Mouse (Mus musculus) hindbrain, embryonic 15.5 days (tissue): ENCODE measurements around the gene Trpc7. TPM values are rescaled to one million over a fixed set of nuclear protein-coding genes. Genes with fewer than 3 reads are reported as not detected.

Source experiments
- ATAC-seq: fragments of 200-750 bp; cut with Nextera tagmentation; 2 replicates; pipeline ENCODE4 v1.8.0; 2017; ENCODE audit warnings: low read depth, moderate number of reproducible peaks, moderate TSS enrichment; ENCODE audit not compliant: low FRiP score
- H3K27ac ChIP-seq: fragments of 300-500 bp; sonication (generic); replicated peaks from 2 replicates; pipeline ENCODE4 v1.5.1; 2015; ENCODE audit warnings: mild to moderate bottlenecking, inconsistent platforms
- H3K27me3 ChIP-seq: fragments of 300-500 bp; sonication (generic); 2 replicates; pipeline ENCODE4 v1.6.1; 2015; ENCODE audit warnings: control low read depth, inconsistent platforms
- H3K36me3 ChIP-seq: fragments of 300-500 bp; sonication (generic); 2 replicates; pipeline ENCODE4 v1.6.1; 2015; ENCODE audit warnings: control low read depth, inconsistent platforms
- H3K4me1 ChIP-seq: fragments of 300-500 bp; sonication (generic); replicated peaks from 2 replicates; pipeline ENCODE4 v1.6.1; 2015; ENCODE audit warnings: control low read depth, inconsistent platforms
- H3K4me2 ChIP-seq: fragments of 300-500 bp; sonication (generic); 2 replicates; pipeline ENCODE4 v1.6.1; 2015; ENCODE audit warnings: moderate library complexity, mild to moderate bottlenecking, inconsistent platforms
- H3K4me3 ChIP-seq: fragments of 300-500 bp; sonication (generic); 2 replicates; pipeline ENCODE4 v1.5.1; 2015; ENCODE audit warnings: mild to moderate bottlenecking, inconsistent platforms
- H3K9ac ChIP-seq: fragments of 300-500 bp; sonication (generic); 2 replicates; pipeline ENCODE4 v1.6.1; 2015; ENCODE audit warnings: inconsistent platforms
- H3K9me3 ChIP-seq: fragments of 300-500 bp; sonication (generic); 2 replicates; pipeline ENCODE4 v1.6.1; 2016; ENCODE audit warnings: control low read depth, inconsistent platforms
- WGBS: fragments of 180-500 bp; shearing (Covaris S2); methylation state at CpG from one replicate; pipeline ENCODE4 v1.1.7; 2015; 5-methylcytosine and 5-hydroxymethylcytosine counted together
- polyA plus RNA-seq: library from polyadenylated mRNA; unstranded; fragments of >200 nt; fragmentation: Nextera tagmentation; extraction: Ambion mirVana; gene quantifications from 2 replicates; pipeline ENCODE4 v1.2.1, GENCODE M21; 2015

Trpc7 gene
- polyA plus RNA-seq, 1 experiment from 2014 or later: 5.6 TPM

- 66% methylated on average over 6 of the region's 6 CpGs for WGBS
- ATAC-seq: no peak
- Histone ChIP-seq H3K4me3 (no peak overlapping the region), H3K4me1 (no peaks in the 10 kb centered on the region), H3K36me3 (peaks cover 21% of the 10 kb centered on the region), H3K9me3 (no peaks in the 10 kb centered on the region), H3K9ac (no peak overlapping the region), H3K4me2 (no peak overlapping the region), H3K27me3 (no peaks in the 10 kb centered on the region), H3K27ac (no peak overlapping the region)
Observed at GRCm38 (mm10) chr13:56742325-56742901, 153.4 kb downstream of the Trpc7 start.

GRCm38 (mm10) chr13:56741691-56742090, 154.1 kb downstream of the Trpc7 start:
- H3K9me3 ChIP-seq: no peaks in the 10 kb centered on the region
- H3K4me1 ChIP-seq: no peaks in the 10 kb centered on the region
- H3K4me2 ChIP-seq: no peak overlapping the region
- H3K9ac ChIP-seq: no peak overlapping the region
- H3K4me3 ChIP-seq: no peak overlapping the region
- H3K27ac ChIP-seq: no peak overlapping the region
- ATAC-seq: no peak
- H3K27me3 ChIP-seq: no peaks in the 10 kb centered on the region
- 94% methylated on average over 7 of the region's 7 CpGs for WGBS
- peaks cover 27% of the 10 kb centered on the region for H3K36me3 ChIP-seq

- 82% methylated on average over 6 of the region's 6 CpGs for WGBS
- Histone ChIP-seq H3K4me2 (no peak overlapping the region), H3K27me3 (no peaks in the 10 kb centered on the region), H3K27ac (no peak overlapping the region), H3K9ac (no peak overlapping the region), H3K4me3 (no peak overlapping the region), H3K4me1 (no peaks in the 10 kb centered on the region), H3K9me3 (no peaks in the 10 kb centered on the region), H3K36me3 (peaks cover 31% of the 10 kb centered on the region)
- no peak for ATAC-seq
Observed at GRCm38 (mm10) chr13:56740496-56740895, 155.3 kb downstream of the Trpc7 start.

- Histone ChIP-seq H3K9me3 (no peaks in the 10 kb centered on the region), H3K27me3 (no peaks in the 10 kb centered on the region), H3K36me3 (peaks cover 38% of the 10 kb centered on the region), H3K4me3 (no peak overlapping the region), H3K9ac (no peak overlapping the region), H3K4me1 (no peaks in the 10 kb centered on the region), H3K4me2 (no peak overlapping the region), H3K27ac (no peak overlapping the region)
- no peak for ATAC-seq
- 96% methylated on average over 5 of the region's 5 CpGs for WGBS
Observed at GRCm38 (mm10) chr13:56739556-56739955, 156.2 kb downstream of the Trpc7 start.

GRCm38 (mm10) chr13:56735212-56735875, 160.4 kb downstream of the Trpc7 start:
- WGBS: 57% methylated on average over 6 of the region's 6 CpGs
- no peak overlapping the region for H3K9ac ChIP-seq
- no peak overlapping the region for H3K27ac ChIP-seq
- no peaks in the 10 kb centered on the region for H3K27me3 ChIP-seq
- H3K36me3 ChIP-seq: peaks cover 67% of the 10 kb centered on the region
- no peak overlapping the region for H3K4me3 ChIP-seq
- no peaks in the 10 kb centered on the region for H3K9me3 ChIP-seq
- H3K4me1 ChIP-seq: no peaks in the 10 kb centered on the region
- ATAC-seq: no peak
- H3K4me2 ChIP-seq: no peak overlapping the region

- no peak overlapping the region for H3K27ac ChIP-seq
- no peaks in the 10 kb centered on the region for H3K27me3 ChIP-seq
- no peak for ATAC-seq
- no peaks in the 10 kb centered on the region for H3K9me3 ChIP-seq
- no peak overlapping the region for H3K9ac ChIP-seq
- H3K4me3 ChIP-seq: no peak overlapping the region
- 92% methylated on average over 4 of the region's 4 CpGs for WGBS
- H3K36me3 ChIP-seq: peaks cover 68% of the 10 kb centered on the region
- no peaks in the 10 kb centered on the region for H3K4me1 ChIP-seq
- H3K4me2 ChIP-seq: no peak overlapping the region
Observed at GRCm38 (mm10) chr13:56734617-56735016, 161.2 kb downstream of the Trpc7 start.

- H3K9ac ChIP-seq: no peak overlapping the region
- no peak overlapping the region for H3K27ac ChIP-seq
- ATAC-seq: no peak
- no peak overlapping the region for H3K4me3 ChIP-seq
- no peak overlapping the region for H3K4me2 ChIP-seq
- peaks cover 60% of the 10 kb centered on the region for H3K36me3 ChIP-seq
- H3K4me1 ChIP-seq: 0 out of 2 replicates have a peak, but pooled peaks cover 3% of the 10 kb centered on the region
- H3K9me3 ChIP-seq: no peaks in the 10 kb centered on the region
- no peaks in the 10 kb centered on the region for H3K27me3 ChIP-seq
- WGBS: 94% methylated on average over 7 of the region's 7 CpGs
Observed at GRCm38 (mm10) chr13:56729046-56729445, 166.7 kb downstream of the Trpc7 start.

- no peak overlapping the region for H3K4me3 ChIP-seq
- H3K27ac ChIP-seq: no peak overlapping the region
- WGBS: 83% methylated on average over 4 of the region's 4 CpGs
- no peak for ATAC-seq
- 0 out of 2 replicates have a peak, but pooled peaks cover 3% of the 10 kb centered on the region for H3K4me1 ChIP-seq
- no peaks in the 10 kb centered on the region for H3K9me3 ChIP-seq
- no peak overlapping the region for H3K9ac ChIP-seq
- no peak overlapping the region for H3K4me2 ChIP-seq
- no peaks in the 10 kb centered on the region for H3K27me3 ChIP-seq
- peaks cover 42% of the 10 kb centered on the region for H3K36me3 ChIP-seq
Observed at GRCm38 (mm10) chr13:56726551-56726950, 169.2 kb downstream of the Trpc7 start.

Other genes with a start within 250 kb of the Trpc7 start
- gene Smad5, start 193.0 kb downstream of the Trpc7 start, polyA plus RNA-seq: 20.2 and 20.8 TPM in 2 replicates
- 2.4 and 3.2 TPM in 2 replicates for gene Gm45623, start 142.2 kb downstream of the Trpc7 start, polyA plus RNA-seq